Mouse (Mus musculus) liver, embryonic 12.5 days (tissue): ENCODE measurements around the gene Lor. TPM values are rescaled to one million over a fixed set of nuclear protein-coding genes. Genes with fewer than 3 reads are reported as not detected.

Experiments
- microRNA-seq: library from miRNA; unstranded; fragments of <30 nt; microRNA quantifications from one replicate; pipeline ENCODE4, GENCODE M21; 2017
- polyA plus RNA-seq: library from polyadenylated mRNA; unstranded; fragments of >200 nt; fragmentation: Nextera tagmentation; extraction: Ambion mirVana; gene quantifications from 2 replicates; pipeline ENCODE4 v1.2.1, GENCODE M21; 2016

Lor gene
- polyA plus RNA-seq, 1 experiment from 2014 or later, result 1.2 TPM

Small RNA genes within 50 kb of the gene (microRNA-seq; reads per million reads assigned to microRNA genes)
- gene Gm25145, result not detected

Other genes with a start within 250 kb of the Lor start
- not detected in 2 replicates for gene Pglyrp3, start 68.6 kb downstream of the Lor start, polyA plus RNA-seq
- gene Prr9, start 40.8 kb upstream of the Lor start, polyA plus RNA-seq, result not detected in 2 replicates
- gene Lelp1, start 59.6 kb upstream of the Lor start, polyA plus RNA-seq, result not detected in 2 replicates
- 0.05 TPM in 1 of 2 replicates, not detected in the other for gene Sprr2a1, start 132.7 kb upstream of the Lor start, polyA plus RNA-seq
- gene Sprr2a2, start 132.8 kb upstream of the Lor start, polyA plus RNA-seq, result 0.19 TPM in 1 of 2 replicates, not detected in the other
- not detected in 2 replicates for gene Sprr2a3, start 202.3 kb upstream of the Lor start, polyA plus RNA-seq
- gene Sprr2b, start 233.5 kb upstream of the Lor start, polyA plus RNA-seq, result not detected in 2 replicates